Mouse (Mus musculus): ENCODE measurements around the gene Gm21943.
"Not testable (repeated sequence)": the region's sequence is repeated elsewhere in the genome, so short reads cannot be mapped to it uniquely, and the experiment has no call there.

The Gm21943 gene

DNA sequence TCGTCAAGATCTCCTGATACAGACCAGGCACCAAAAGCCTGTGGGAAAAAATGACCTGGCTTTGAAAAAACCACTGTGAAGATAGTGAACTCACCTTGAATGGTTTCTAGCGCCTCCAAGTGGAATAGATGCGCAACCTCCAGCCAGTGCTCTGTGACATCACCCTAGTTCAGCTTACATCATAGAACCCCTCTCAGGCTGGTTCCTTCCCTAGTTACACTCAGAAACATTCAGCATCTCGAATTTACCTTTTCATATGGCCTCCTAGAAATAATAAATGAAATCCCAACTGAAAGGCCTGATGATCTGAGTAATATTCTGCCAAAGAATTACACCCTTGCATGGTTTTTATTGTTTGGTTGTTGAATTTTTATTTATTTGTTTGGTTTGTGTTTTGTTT is at the start of gene Gm21943:
Gene Gm21943, minus strand, starts transcription at position 101 of the 400 bp plus-strand sequence.
- DNase-seq (ENCODE audit: low spot score): not testable (repeated sequence)

All from urinary bladder, postnatal 14 days (tissue).